Mouse (Mus musculus): ENCODE results near the gene Fibcd1.

GRCm38 (mm10) chr2:31789215-31789614 is 56.6 kb downstream of the Fibcd1 start:
- TF ChIP-seq CTCF (IDR thresholded peaks at IDR 0.05; ENCODE audit: control insufficient read depth, insufficient read depth, low read length) (no peak), POLR2A (IDR thresholded peaks at IDR 0.05; ENCODE audit: borderline replicate concordance, control insufficient read depth, low read depth, low read length) (no peak)
